Mouse (Mus musculus) left cerebral cortex, postnatal 25 days (tissue): ENCODE data around the gene Plk5. TPM values are rescaled to one million over a fixed set of nuclear protein-coding genes. Genes with fewer than 3 reads are reported as not detected.

Experiments used
- DNase-seq, 2 experiments: peaks; one replicate each; pipeline ENCODE4 v3.0.0; 2022; ENCODE audit warnings: low spot score in 2 of 2, mixed read lengths in 1 of 2
- intact Hi-C: fragments of 180-260 bp; cut with DNase I; formaldehyde crosslinking; loops from one replicate; pipeline ENCODE4 v1.15.1; 2025
- microRNA-seq, 2 experiments: library from miRNA; unstranded; fragments of <30 nt; microRNA quantifications; one replicate each; pipeline ENCODE4 v1.2.0; 2022
- total RNA-seq, 2 experiments: library from RNA; stranded (reverse); gene quantifications; 2 replicates each; pipeline ENCODE4 v1.2.3; 2021

The Plk5 gene
- total RNA-seq, 2 experiments from 2014 or later, result 22.6 to 24.9 TPM

DNA sequence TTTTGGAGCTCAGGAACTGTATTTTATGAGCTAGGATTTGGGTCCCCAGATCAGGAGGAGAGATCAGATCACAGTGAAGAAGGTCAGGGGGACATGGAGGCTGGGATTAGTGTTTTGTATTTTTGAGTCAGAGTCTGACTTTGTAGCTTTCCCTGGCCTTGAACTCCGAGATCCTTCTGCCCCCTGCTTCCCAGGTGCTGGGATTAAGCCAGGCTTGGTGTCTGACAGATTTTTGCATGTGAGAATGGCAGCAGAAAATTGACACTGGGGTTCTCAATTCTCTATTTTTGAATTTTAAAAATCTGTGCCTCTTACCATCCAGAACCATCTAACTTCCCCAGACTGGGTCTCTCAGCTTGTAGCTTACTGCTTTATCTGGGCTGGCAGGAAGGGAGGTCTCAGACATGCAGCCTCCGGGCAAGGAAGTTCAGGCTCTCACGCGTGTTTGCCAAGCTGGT lies 44.5 kb downstream of the Plk5 start:
- intact Hi-C loops, result no loop called here
- DNase-seq, result no peak

GRCm38 (mm10) chr10:80403044-80403692 lies 46.9 kb downstream of the Plk5 start:
- intact Hi-C loops, result no loop called here

GRCm38 (mm10) chr10:80405481-80406173 lies 49.4 kb downstream of the Plk5 start:
- DNase-seq, result no peak
- intact Hi-C loops, result no loop called here

More at GRCm38 (mm10) chr10:80403044-80403692, 46.9 kb downstream of the Plk5 start:
- no peak for DNase-seq

DNA sequence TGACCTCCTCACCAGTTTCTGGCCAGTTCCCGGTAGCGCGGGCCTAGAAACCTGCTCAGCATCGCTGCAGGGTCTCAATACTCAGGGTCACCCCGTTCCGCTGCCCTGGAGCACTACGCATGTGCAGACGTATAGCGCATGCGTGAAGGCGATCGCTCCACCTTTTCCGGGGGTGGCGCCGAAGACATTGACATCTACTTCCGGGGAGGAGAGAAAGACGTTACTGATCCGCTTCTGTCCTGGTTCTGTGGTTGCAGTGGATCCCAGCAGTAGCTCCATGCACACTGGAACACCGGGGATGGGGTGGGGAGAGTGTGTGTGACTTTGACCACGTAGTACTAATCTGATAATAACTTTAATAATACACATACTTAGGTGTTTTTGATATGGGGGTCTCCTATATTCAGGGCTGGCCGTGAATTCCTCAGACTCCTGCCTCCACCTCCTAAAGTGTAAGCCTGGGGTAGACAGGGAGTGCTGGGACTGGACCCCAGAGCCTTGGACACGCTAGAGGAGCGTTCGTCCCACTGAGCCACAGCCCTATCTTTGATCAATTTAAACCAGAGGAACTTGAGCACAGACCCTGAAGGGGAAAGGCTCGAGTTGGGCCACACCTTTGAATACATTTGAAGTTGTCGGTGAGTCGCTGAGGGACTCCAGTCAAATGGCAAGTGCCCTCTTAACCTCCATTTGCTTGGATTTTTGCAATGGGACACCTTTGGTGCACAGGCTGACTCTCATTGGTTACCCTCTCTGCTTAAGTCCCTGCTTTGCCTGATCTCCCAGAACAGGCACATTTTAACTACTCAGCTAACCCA lies 50.6 kb downstream of the Plk5 start, which contains the start of gene Uqcr11:
Uqcr11 (minus strand) TSS at position 147 of the 818 bp plus-strand sequence.
- intact Hi-C loops, result no loop called here

DNA sequence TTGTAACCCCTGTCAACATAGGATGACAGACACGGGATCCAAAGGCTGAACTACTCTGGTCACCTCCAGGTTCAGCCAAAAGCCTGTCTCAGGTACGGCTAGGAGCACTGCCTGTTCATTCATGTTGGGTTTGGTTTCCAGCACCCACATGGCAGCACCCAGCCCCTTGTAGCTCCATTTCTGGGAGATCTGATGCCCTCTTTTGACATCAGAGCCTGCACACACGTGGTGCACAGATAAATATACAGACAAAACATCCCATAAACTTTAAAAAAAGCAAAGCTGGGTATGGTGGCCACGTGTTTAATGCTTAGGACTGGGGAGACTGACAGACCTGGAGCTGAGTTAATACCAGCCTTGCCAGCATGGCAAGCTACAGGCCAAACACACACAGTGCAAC lies 51.7 kb downstream of the Plk5 start:
- no peak for DNase-seq
- intact Hi-C loops, result no loop called here

More for the DNA sequence above, 50.6 kb downstream of the Plk5 start, which contains the start of gene Uqcr11:
- DNase-seq, result peak; percentile 88 to 97

DNA sequence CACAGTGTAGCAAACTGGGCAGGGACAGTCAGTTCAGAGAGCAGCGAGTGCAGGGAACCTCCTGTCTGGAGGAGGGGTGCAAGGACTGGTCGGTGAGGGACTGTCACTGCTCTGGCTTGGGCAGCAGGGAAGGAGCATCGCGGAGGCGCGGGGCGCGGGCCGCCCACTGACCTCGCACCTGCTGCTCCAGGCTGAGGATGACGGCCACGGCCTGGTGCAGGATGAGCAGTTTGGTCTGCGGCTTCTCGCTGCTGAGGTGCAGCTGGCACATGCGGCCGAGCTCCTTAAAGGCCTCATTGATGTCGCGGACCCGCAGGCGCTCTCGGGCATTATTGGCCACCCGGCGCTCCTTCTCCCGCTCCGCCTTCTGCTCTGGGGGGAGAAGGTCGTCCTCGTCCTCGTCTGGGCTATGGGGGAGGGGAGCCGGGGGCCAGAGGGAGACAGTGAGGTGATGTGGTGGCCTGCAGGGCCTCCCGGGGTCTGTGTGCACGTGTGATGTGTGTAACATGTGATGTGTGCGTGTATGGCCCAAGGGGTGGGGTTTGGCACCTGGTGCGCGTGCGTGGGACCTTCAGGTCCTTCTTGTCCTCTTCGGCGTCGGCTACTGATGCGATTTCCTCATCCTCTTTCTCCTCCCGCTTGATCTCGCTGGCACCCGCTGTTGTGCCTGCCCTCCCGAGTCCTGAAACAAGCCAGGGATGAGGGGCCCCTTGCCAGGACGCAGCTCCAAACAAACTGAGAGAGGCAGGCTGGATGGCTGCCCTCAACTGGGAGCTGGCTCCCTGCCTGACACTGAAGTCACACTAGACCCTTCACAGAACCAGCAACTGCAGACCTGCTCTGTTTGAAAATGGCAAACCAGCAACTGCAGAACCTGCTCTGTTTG lies 56.6 kb downstream of the Plk5 start:
- DNase-seq, result peak; percentile 59 to 67
- intact Hi-C loops, result no loop called here

Small RNAs within 50 kb of the gene (microRNA-seq; reads per million reads assigned to microRNA genes)
- gene Gm22721, result 0 to 0.25 reads per million in 2 experiments

Other genes with a start within 250 kb of the Plk5 start
- 10 to 100 TPM; 92.1 to 95.0 TPM for gene Stk11, start 240.7 kb upstream of the Plk5 start, total RNA-seq
- 100 to 1,000 TPM; 372 to 381 TPM for gene Atp5d, start 217.8 kb upstream of the Plk5 start, total RNA-seq
- 100 to 1,000 TPM; 487 TPM for gene Cbarp, start 215.6 kb upstream of the Plk5 start, total RNA-seq
- gene Midn, start 208.2 kb upstream of the Plk5 start, total RNA-seq, result 10 to 100 TPM; 74.3 to 98.7 TPM
- gene Cirbp, start 190.5 kb upstream of the Plk5 start, total RNA-seq, result 10 to 100 TPM; 77.3 to 90.1 TPM
- gene 1600002K03Rik, start 183.5 kb upstream of the Plk5 start, total RNA-seq, result 1 to 10 TPM; 6.7 to 7.6 TPM
- gene Efna2, start 177.0 kb upstream of the Plk5 start, total RNA-seq, result 1 to 10 TPM; 9.2 to 9.9 TPM
- 10 to 100 TPM; 40.9 to 41.2 TPM for gene Mum1, start 130.0 kb upstream of the Plk5 start, total RNA-seq
- gene Ndufs7, start 107.3 kb upstream of the Plk5 start, total RNA-seq, result 100 to 1,000 TPM; 182 to 187 TPM
- gene Gamt, start 95.4 kb upstream of the Plk5 start, total RNA-seq, result 10 to 100 TPM; 27.6 to 30.7 TPM
- 10 to 100 TPM; 76.9 to 93.8 TPM for gene Dazap1, start 95.0 kb upstream of the Plk5 start, total RNA-seq
- 100 to 1,000 TPM; 788 to 790 TPM for gene Rps15, start 64.0 kb upstream of the Plk5 start, total RNA-seq
- 100 to 1,000 TPM in 1 of 2 experiments, 10 to 100 TPM in 1; 93.4 to 103 TPM for gene Apc2, start 60.5 kb upstream of the Plk5 start, total RNA-seq
- gene 2310011J03Rik, start 35.9 kb upstream of the Plk5 start, total RNA-seq, result 10 to 100 TPM; 27.3 to 29.8 TPM
- 1 to 10 TPM; 4.5 to 4.6 TPM for gene Pcsk4, start 27.0 kb upstream of the Plk5 start, total RNA-seq
- 10 to 100 TPM; 10.5 to 11.2 TPM for gene Reep6, start 26.5 kb upstream of the Plk5 start, total RNA-seq
- 1 to 10 TPM; 5.1 to 7.4 TPM for gene Adamtsl5, start 8.0 kb upstream of the Plk5 start, total RNA-seq
- gene Mex3d, start 31.2 kb downstream of the Plk5 start, total RNA-seq, result 10 to 100 TPM; 17.7 to 22.2 TPM
- 100 to 1,000 TPM; 134 to 138 TPM for gene Mbd3, start 43.1 kb downstream of the Plk5 start, total RNA-seq
- gene Uqcr11, start 50.4 kb downstream of the Plk5 start, total RNA-seq, result 100 to 1,000 TPM; 482 to 488 TPM
- gene Tcf3, start 77.2 kb downstream of the Plk5 start, total RNA-seq, result 10 to 100 TPM; 22.6 to 25.8 TPM
- not detected for gene Onecut3, start 138.4 kb downstream of the Plk5 start, total RNA-seq
- under 1 TPM; 0.14 to 0.16 TPM for gene Atp8b3, start 182.7 kb downstream of the Plk5 start, total RNA-seq
- 10 to 100 TPM; 44.8 to 45.7 TPM for gene Rexo1, start 205.1 kb downstream of the Plk5 start, total RNA-seq
- gene Klf16, start 220.9 kb downstream of the Plk5 start, total RNA-seq, result 10 to 100 TPM; 51.8 to 55.3 TPM
- 100 to 1,000 TPM; 206 to 216 TPM for gene Abhd17a, start 233.9 kb downstream of the Plk5 start, total RNA-seq
- gene Scamp4, start 246.4 kb downstream of the Plk5 start, total RNA-seq, result 10 to 100 TPM; 40.8 to 42.2 TPM
- 1 to 10 TPM; 3.6 to 4.5 TPM for gene Adat3, start 246.4 kb downstream of the Plk5 start, total RNA-seq
- gene Gm49322, start 249.6 kb downstream of the Plk5 start, total RNA-seq, result 1 to 10 TPM; 2.8 to 2.9 TPM